Mouse (Mus musculus) ES-E14 (cell line): ENCODE results near the gene Ehf.

Source experiments
- HCFC1 ChIP-seq: IDR thresholded peaks from 2 replicates; pipeline ENCODE4 v1.6.1; 2012; ENCODE audit warnings: low read length, inconsistent platforms, borderline replicate concordance; ENCODE audit not compliant: insufficient read depth
- MAFK ChIP-seq: IDR thresholded peaks from 2 replicates; pipeline ENCODE4 v1.6.1; 2014; ENCODE audit warnings: mild to moderate bottlenecking, low read depth, low read length, inconsistent platforms; ENCODE audit not compliant: insufficient read depth
- ZC3H11A ChIP-seq: IDR thresholded peaks from 2 replicates; pipeline ENCODE4 v1.6.1; 2012; ENCODE audit warnings: low read depth, mild to moderate bottlenecking, inconsistent platforms, low read length, borderline replicate concordance
- ZNF384 ChIP-seq: IDR thresholded peaks from 2 replicates; pipeline ENCODE4 v1.6.1; 2012; ENCODE audit warnings: low read depth, low read length, inconsistent platforms

- no peak for TF ChIP-seq MAFK
- no peak for TF ChIP-seq ZC3H11A
- TF ChIP-seq ZNF384 = no peak
- TF ChIP-seq HCFC1 = no peak
Observed at GRCm38 (mm10) chr2:103289407-103289950, 13.6 kb downstream of the Ehf start.
